ENCODE assay signal across 9 mouse cellular contexts in genomic region chr5:29894606-29895595, GRCm38 (mm10).
DNase-seq lines count a peak whose midpoint lies in the region; ATAC-seq lines count a peak whose summit lies in the region.
"Had no signal": no experiment of that assay in that cellular context is flagged by ENCODE, and none has a peak within 500 bp of the region (broad histone marks: within the 10 kb centered on the region; RNA-seq: fewer than 3 reads in every experiment).

No protein-coding gene starts in this region.

- H3K4me1 ChIP-seq in forebrain, embryonic 15.5 days = 0 out of 2 replicates have a peak, but pooled peaks cover 7% of the 10 kb centered on the region
- 0 out of 2 replicates have a peak, but pooled peaks cover 7% of the 10 kb centered on the region for H3K4me1 ChIP-seq in hindbrain, embryonic 15.5 days (replicated peaks)

- no peak for ATAC-seq in forebrain, embryonic 15.5 days (replicated peaks)
- no peak for ATAC-seq in hindbrain, embryonic 15.5 days (ENCODE audit: low FRiP score, low read depth)

- no peak overlapping the region for H3K4me2 ChIP-seq in forebrain, embryonic 15.5 days (replicated peaks)
- H3K4me2 ChIP-seq in hindbrain, embryonic 15.5 days = peak overlapping the region; percentile 30
- H3K4me2 ChIP-seq: liver, embryonic 15.5 days had no signal

- H3K9me3 ChIP-seq in forebrain, embryonic 15.5 days = no peaks in the 10 kb centered on the region
- no peaks in the 10 kb centered on the region for H3K9me3 ChIP-seq in hindbrain, embryonic 15.5 days
- H3K9me3 ChIP-seq: liver, embryonic 15.5 days had no signal

- 16% methylated on average over 9 of the region's 9 CpGs for WGBS in forebrain, embryonic 15.5 days
- 23% methylated on average over 9 of the region's 9 CpGs for WGBS in hindbrain, embryonic 15.5 days

- no peak overlapping the region for H3K27ac ChIP-seq in forebrain, embryonic 15.5 days (replicated peaks)
- H3K27ac ChIP-seq in hindbrain, embryonic 15.5 days (replicated peaks) = no peak overlapping the region
- H3K27ac ChIP-seq: liver, embryonic 15.5 days had no signal

- DNase-seq in adipocyte (ENCODE audit: low spot score) = peak; percentile 72
- DNase-seq in lung, postnatal 36 days = peak; percentile 42
- DNase-seq in layer of hippocampus, adult 9-10 months (ENCODE audit: low spot score) = no peak
- no peak for DNase-seq in layer of hippocampus, postnatal 14 days (ENCODE audit: low spot score in 2 of 2)
- no peak for DNase-seq in layer of hippocampus, adult 9-11 months
- DNase-seq in cerebellum, adult 18-20 months = no peak

- 0 out of 2 replicates have a peak overlapping the region, but pooled peaks have one; percentile 14 for H3K9ac ChIP-seq in forebrain, embryonic 15.5 days (replicated peaks)
- no peak overlapping the region for H3K9ac ChIP-seq in hindbrain, embryonic 15.5 days
- H3K9ac ChIP-seq: liver, embryonic 15.5 days had no signal

- no peaks in the 10 kb centered on the region for H3K27me3 ChIP-seq in forebrain, embryonic 15.5 days
- no peaks in the 10 kb centered on the region for H3K27me3 ChIP-seq in hindbrain, embryonic 15.5 days
- H3K27me3 ChIP-seq: liver, embryonic 15.5 days had no signal

- H3K36me3 ChIP-seq in forebrain, embryonic 15.5 days = no peaks in the 10 kb centered on the region
- no peaks in the 10 kb centered on the region for H3K36me3 ChIP-seq in hindbrain, embryonic 15.5 days
- H3K36me3 ChIP-seq: liver, embryonic 15.5 days had no signal

- H3K4me3 ChIP-seq in forebrain, embryonic 15.5 days = no peak overlapping the region
- H3K4me3 ChIP-seq in hindbrain, embryonic 15.5 days = no peak overlapping the region
- H3K4me3 ChIP-seq: liver, embryonic 15.5 days had no signal

Comparison
In these comparisons a context has a peak if more than half of its experiments do, and no peak if none do; other contexts are left out.
1. DNase-seq: peak in adipocyte (single experiment) and lung, postnatal 36 days (single experiment); none in layer of hippocampus, adult 9-10 months (single experiment), layer of hippocampus, postnatal 14 days (0 of 2), layer of hippocampus, adult 9-11 months (single experiment) and cerebellum, adult 18-20 months (0 of 2).